Comparison of ENCODE assay signal across 10 mouse cellular contexts in the genomic region with DNA sequence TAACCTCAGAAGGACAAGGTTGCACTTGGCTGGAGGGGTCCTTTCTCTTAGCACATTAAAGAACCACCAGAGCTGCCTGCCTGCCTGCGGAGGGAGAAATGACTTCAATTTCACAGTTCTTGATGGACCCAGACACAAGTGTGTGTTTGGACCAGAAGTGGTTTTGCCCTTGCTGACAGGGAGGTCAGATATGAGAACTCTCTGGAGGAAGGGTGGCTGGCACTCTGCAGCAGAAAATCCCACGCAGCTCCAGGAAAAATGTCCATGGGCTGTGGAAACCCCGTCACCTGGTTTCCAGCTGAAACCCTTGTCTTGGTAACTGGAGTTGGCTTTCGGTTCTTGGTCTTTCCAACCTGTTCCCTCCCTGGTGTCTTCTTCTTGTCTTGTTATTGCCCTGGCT.
DNase-seq lines count a peak whose midpoint lies in the region; ATAC-seq and TF ChIP-seq lines count a peak whose summit lies in the region.
"Had no signal": no experiment of that assay in that cellular context is flagged by ENCODE, and none has a peak within 500 bp of the region (broad histone marks: within the 10 kb centered on the region; RNA-seq: fewer than 3 reads in every experiment).

No protein-coding gene starts in this region.

- no peak overlapping the region for H3K9ac ChIP-seq in midbrain, embryonic 16.5 days (ENCODE audit: low read depth, low read length)
- H3K9ac ChIP-seq in limb, embryonic 13.5 days = no peak overlapping the region; the same call in 1 of the 2 replicates
- H3K9ac ChIP-seq in stomach, postnatal 0 days (ENCODE audit: low read length) = no peak overlapping the region

- TF ChIP-seq EP300 in stomach, postnatal 0 days (optimal IDR thresholded peaks at IDR 0.05) = no peak

- H3K36me3 ChIP-seq in midbrain, embryonic 10.5 days = no peaks in the 10 kb centered on the region
- H3K36me3 ChIP-seq in midbrain, embryonic 16.5 days (ENCODE audit: control insufficient read depth, insufficient read depth, low read length) = no peaks in the 10 kb centered on the region
- H3K36me3 ChIP-seq in limb, embryonic 13.5 days = no peaks in the 10 kb centered on the region
- H3K36me3 ChIP-seq in stomach, postnatal 0 days (ENCODE audit: control insufficient read depth, insufficient read depth, low read length) = no peaks in the 10 kb centered on the region

- peak overlapping the region; percentile 83 for H3K27ac ChIP-seq in midbrain, embryonic 10.5 days (replicated peaks)
- H3K27ac ChIP-seq in midbrain, embryonic 16.5 days (ENCODE audit: low read length) = no peak overlapping the region
- H3K27ac ChIP-seq in limb, embryonic 13.5 days = peak overlapping the region; percentile 96
- peak overlapping the region; percentile 71; the same call in 1 of the 2 replicates for H3K27ac ChIP-seq in stomach, postnatal 0 days (replicated peaks)
- H3K27ac ChIP-seq: kidney, postnatal 0 days had no signal

- H3K4me2 ChIP-seq in midbrain, embryonic 16.5 days (ENCODE audit: low read length) = no peak overlapping the region
- peak overlapping the region; percentile 69 for H3K4me2 ChIP-seq in limb, embryonic 13.5 days (replicated peaks)
- H3K4me2 ChIP-seq in stomach, postnatal 0 days (replicated peaks; ENCODE audit: low read depth) = no peak overlapping the region; the same call in 1 of the 2 replicates

- WGBS in midbrain, embryonic 10.5 days = 81% methylated on average over 4 of the region's 4 CpGs
- 65% methylated on average over 4 of the region's 4 CpGs for WGBS in midbrain, embryonic 16.5 days
- WGBS in limb, embryonic 13.5 days = 47% methylated on average over 4 of the region's 4 CpGs
- WGBS in stomach, postnatal 0 days = 62% methylated on average over 4 of the region's 4 CpGs

- H3K27me3 ChIP-seq in midbrain, embryonic 10.5 days (ENCODE audit: low read depth, poor library complexity, severe bottlenecking) = peaks cover 8% of the 10 kb centered on the region
- no peaks in the 10 kb centered on the region for H3K27me3 ChIP-seq in midbrain, embryonic 16.5 days (ENCODE audit: control insufficient read depth, insufficient read depth, low read depth, low read length)
- H3K27me3 ChIP-seq in limb, embryonic 13.5 days = no peaks in the 10 kb centered on the region
- H3K27me3 ChIP-seq in stomach, postnatal 0 days (ENCODE audit: control insufficient read depth, insufficient read depth, low read length) = no peaks in the 10 kb centered on the region
- H3K27me3 ChIP-seq: Patski had no signal

- no peak for DNase-seq in midbrain, embryonic 10.5 days (ENCODE audit: low spot score)
- peak; percentile 42 for DNase-seq in heart, adult 8-10 months (ENCODE audit: low spot score)
- no peak for DNase-seq in stomach, postnatal 0 days (ENCODE audit: low spot score)
- no peak for DNase-seq in kidney, adult 8-10 months
- DNase-seq in layer of hippocampus, adult 9-11 months = no peak
- DNase-seq in urinary bladder, postnatal 36 days (ENCODE audit: low spot score in 2 of 2) = no peak

- no peak for TF ChIP-seq CTCF in stomach, postnatal 0 days (IDR thresholded peaks at IDR 0.05; ENCODE audit: low read depth)

- no peak overlapping the region for H3K4me3 ChIP-seq in midbrain, embryonic 10.5 days
- H3K4me3 ChIP-seq in midbrain, embryonic 16.5 days (ENCODE audit: low read depth, low read length) = no peak overlapping the region
- H3K4me3 ChIP-seq in limb, embryonic 13.5 days = no peak overlapping the region
- H3K4me3 ChIP-seq in stomach, postnatal 0 days (ENCODE audit: low read depth, low read length) = no peak overlapping the region

- peaks cover 48% of the 10 kb centered on the region for H3K4me1 ChIP-seq in midbrain, embryonic 10.5 days
- peaks cover 8% of the 10 kb centered on the region; the same call in 1 of the 2 replicates for H3K4me1 ChIP-seq in midbrain, embryonic 16.5 days (ENCODE audit: control insufficient read depth, insufficient read depth, low read length)
- H3K4me1 ChIP-seq in limb, embryonic 13.5 days = peaks cover 73% of the 10 kb centered on the region
- no peaks in the 10 kb centered on the region for H3K4me1 ChIP-seq in stomach, postnatal 0 days (replicated peaks; ENCODE audit: control insufficient read depth, insufficient read depth)

- no peaks in the 10 kb centered on the region for H3K9me3 ChIP-seq in midbrain, embryonic 10.5 days (replicated peaks)
- no peaks in the 10 kb centered on the region for H3K9me3 ChIP-seq in midbrain, embryonic 16.5 days (replicated peaks; ENCODE audit: control insufficient read depth, low read length, poor library complexity, severe bottlenecking)
- H3K9me3 ChIP-seq in limb, embryonic 13.5 days = no peaks in the 10 kb centered on the region
- H3K9me3 ChIP-seq in stomach, postnatal 0 days (ENCODE audit: control insufficient read depth, low read length) = no peaks in the 10 kb centered on the region

- no peak for ATAC-seq in midbrain, embryonic 16.5 days
- ATAC-seq in limb, embryonic 13.5 days (ENCODE audit: low FRiP score, low read depth) = no peak
- ATAC-seq in stomach, postnatal 0 days (ENCODE audit: low FRiP score, low TSS enrichment) = no peak
